Mouse (Mus musculus) brain, embryonic 14.5 days (tissue): ENCODE data around the gene Tmem39a. TPM values are rescaled to one million over a fixed set of nuclear protein-coding genes. Genes with fewer than 3 reads are reported as not detected.

ENCODE experiments used
- DNase-seq: peaks from one replicate; pipeline ENCODE4 v3.0.0-alpha.2; 2011; ENCODE audit warnings: low read depth
- CTCF ChIP-seq: fragments of 200-500 bp; IDR thresholded peaks from 2 replicates; pipeline ENCODE4 v1.5.1; 2012; ENCODE audit warnings: inconsistent platforms, mild to moderate bottlenecking, moderate library complexity, borderline replicate concordance; ENCODE audit not compliant: insufficient read depth, insufficient read length; ENCODE audit errors: extremely low read depth
- POLR2A ChIP-seq: fragments of 200-500 bp; IDR thresholded peaks from 2 replicates; pipeline ENCODE4 v1.6.1; 2012; ENCODE audit warnings: mild to moderate bottlenecking, inconsistent platforms, borderline replicate concordance; ENCODE audit not compliant: poor library complexity, insufficient read depth, insufficient read length, severe bottlenecking; ENCODE audit errors: extremely low read depth
- polyA plus RNA-seq: library from polyadenylated mRNA; depleted of rRNA; stranded (reverse); fragments of >200 nt; gene quantifications from 2 replicates; pipeline ENCODE4 v1.2.3, GENCODE M21; 2012; rRNA removed

Tmem39a gene
- 86.0 and 112 TPM in 2 replicates for polyA plus RNA-seq

DNA sequence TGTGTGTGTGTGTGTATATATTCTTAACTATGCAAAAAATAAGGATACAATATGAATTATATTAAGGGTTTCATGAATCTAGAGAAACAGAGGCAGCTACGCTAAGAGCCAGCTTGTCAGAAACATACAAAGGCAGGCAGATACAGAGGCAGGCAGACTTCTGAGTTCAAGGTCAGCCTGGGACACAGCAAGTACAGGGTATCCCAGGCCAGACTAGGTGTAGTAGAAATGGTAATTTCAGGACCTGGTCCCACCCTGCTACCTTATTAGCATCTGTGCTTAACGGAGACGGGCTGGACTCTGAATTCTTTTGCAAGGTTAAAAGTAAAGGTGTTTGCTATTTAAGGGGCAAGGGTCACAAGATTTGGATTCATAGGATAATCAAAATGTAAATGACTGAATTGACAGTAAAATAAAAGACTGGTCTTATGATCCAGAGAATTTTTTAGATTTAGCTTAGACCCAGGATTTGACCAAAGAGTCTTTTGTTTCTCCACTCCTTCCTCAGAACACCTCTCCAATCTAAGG, at the start of gene Tmem39a:
Gene Tmem39a (plus strand): TSS at position 478 of the 528 bp plus-strand sequence.
- no peak for DNase-seq

GRCm38 (mm10) chr16:38510846-38511245, 47.7 kb upstream of the Tmem39a start:
- DNase-seq: no peak
- TF ChIP-seq POLR2A: no peak
- no peak for TF ChIP-seq CTCF

More for the DNA sequence above, at the start of gene Tmem39a:
- TF ChIP-seq CTCF (no peak), POLR2A (no peak)

- no peak for TF ChIP-seq POLR2A
- TF ChIP-seq CTCF: no peak
- DNase-seq: no peak
These were observed 39.4 kb upstream of the Tmem39a start for GRCm38 (mm10) chr16:38519140-38519539.

DNA sequence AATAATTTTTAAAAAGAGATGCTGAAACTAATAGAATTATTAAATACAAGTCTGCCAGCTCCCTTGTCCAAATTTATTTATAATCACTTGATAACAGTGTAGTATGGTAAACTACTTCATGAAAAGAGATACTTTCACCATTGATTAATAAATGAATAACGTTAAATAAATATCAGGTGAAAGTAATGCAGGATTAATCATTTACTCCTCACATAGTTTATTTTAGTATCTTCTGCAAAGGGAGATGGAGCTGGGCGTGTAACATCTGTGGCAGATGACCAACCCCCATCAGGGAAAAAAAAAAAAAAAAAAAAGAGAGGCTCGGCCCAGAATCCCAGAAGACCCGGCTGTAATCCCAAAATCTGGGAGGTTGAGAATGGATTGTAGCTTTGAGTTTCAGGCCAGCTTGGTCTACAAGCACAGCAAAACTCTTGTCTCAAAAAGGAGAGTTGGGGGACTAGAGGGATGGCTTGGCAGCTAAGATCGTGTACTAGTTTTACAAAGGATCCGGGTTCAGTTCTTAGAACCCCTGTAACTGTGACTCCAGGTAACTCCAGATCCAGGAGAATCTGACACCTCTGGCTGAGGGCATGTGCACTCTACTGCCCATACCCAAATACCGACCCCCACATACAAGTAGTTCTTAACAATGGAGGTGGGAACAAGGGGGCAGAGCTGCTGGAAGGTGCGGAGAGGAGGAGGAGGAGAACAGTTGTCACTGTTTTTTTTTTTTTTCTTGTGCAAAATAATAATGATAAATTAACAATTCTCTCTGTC, 37.1 kb upstream of the Tmem39a start:
- DNase-seq: no peak
- TF ChIP-seq CTCF (no peak), POLR2A (no peak)

- DNase-seq: peak; percentile 98
- TF ChIP-seq POLR2A: peak; percentile 52; the same call in 1 of the 2 replicates
- TF ChIP-seq CTCF: peak; percentile 10; the same call in 1 of the 2 replicates
These were observed 36.1 kb upstream of the Tmem39a start, which contains the start of gene Timmdc1 for GRCm38 (mm10) chr16:38522129-38523084. TSS of gene Timmdc1 (minus strand) at chr16:38522663.

- TF ChIP-seq CTCF (no peak), POLR2A (no peak)
- DNase-seq: no peak
These were observed 32.2 kb upstream of the Tmem39a start for GRCm38 (mm10) chr16:38526264-38526663.

GRCm38 (mm10) chr16:38536544-38537146, 21.9 kb upstream of the Tmem39a start:
- DNase-seq: peak; percentile 84
- TF ChIP-seq CTCF: peak; percentile 76
- no peak for TF ChIP-seq POLR2A

DNA sequence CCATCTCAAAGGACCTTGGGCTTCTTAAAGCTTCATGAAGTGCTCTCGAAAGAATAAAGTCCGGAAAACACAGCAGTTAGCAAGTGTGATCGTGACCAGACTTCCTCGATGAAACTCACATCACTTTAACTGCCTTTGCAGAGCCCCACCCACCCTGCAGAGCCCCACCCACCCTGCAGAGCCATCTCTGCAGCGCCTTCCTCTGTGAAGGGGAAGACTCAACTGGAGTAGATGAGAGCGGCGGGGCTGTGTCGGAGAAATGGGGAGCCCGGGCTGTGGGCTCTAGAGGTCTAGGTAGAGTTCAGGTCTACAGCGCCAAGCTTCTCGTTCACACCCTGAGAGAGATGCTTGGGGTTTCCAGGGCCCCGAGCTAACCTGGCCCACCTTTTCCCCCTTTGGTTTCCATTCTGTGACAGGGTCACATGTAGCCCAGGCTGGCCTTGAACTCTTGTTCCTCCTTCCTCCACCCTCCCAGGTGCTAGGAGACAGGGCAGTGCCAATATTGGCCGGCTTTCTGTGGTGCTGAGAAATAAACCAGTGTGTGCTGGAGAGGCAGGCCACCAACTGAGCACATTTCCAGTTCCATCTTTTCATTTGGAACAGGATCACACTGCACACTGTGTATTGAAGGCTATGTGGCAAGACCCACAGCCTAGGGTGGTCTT, 19.6 kb upstream of the Tmem39a start:
- no peak for DNase-seq
- TF ChIP-seq CTCF (no peak), POLR2A (no peak)

DNA sequence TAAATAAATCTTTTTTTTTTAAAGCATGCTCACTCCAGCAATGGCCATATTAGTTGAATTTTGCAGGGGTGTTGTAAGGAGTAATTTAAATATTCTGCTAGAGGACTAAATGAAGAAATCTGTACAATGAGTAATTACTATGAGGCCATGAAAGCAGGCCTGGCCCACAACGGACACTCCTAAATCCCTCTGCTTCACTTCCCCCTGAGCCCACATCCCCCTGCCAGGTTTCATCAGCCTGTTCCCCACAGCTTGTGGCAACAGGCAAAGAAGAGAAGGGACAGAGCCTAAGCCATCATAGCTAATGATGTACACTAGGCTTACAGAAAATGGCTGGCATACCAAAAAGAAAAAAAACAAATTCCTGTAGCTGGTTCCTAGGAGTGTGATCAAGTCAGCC, 10.5 kb upstream of the Tmem39a start:
- TF ChIP-seq CTCF (no peak), POLR2A (no peak)
- DNase-seq: no peak
